Mouse (Mus musculus) gastrocnemius, postnatal 36 days (tissue): Measurements from ENCODE around the gene Cops3. TPM values are rescaled to one million over a fixed set of nuclear protein-coding genes. Genes with fewer than 3 reads are reported as not detected.

Experiments used
- DNase-seq, 2 experiments: peaks; one replicate each; pipeline ENCODE4 v3.0.0; 2022
- intact Hi-C: fragments of 180-260 bp; cut with DNase I; formaldehyde crosslinking; loops from one replicate; pipeline ENCODE4 v1.15.1; 2025
- total RNA-seq, 2 experiments: library from RNA; stranded (reverse); gene quantifications; 2 replicates each; pipeline ENCODE4 v1.2.3; 2021

The Cops3 gene
- total RNA-seq, 2 experiments from 2014 or later = 67.6 to 78.1 TPM

- DNase-seq = no peak
- intact Hi-C loops = no loop called here
Observed at GRCm38 (mm10) chr11:59780241-59780640, 59.4 kb downstream of the Cops3 start.

GRCm38 (mm10) chr11:59779406-59779805 lies 60.2 kb downstream of the Cops3 start:
- no peak for DNase-seq
- intact Hi-C loops = no loop called here

- intact Hi-C loops = no loop called here
- no peak for DNase-seq
Observed at GRCm38 (mm10) chr11:59778874-59779223, 60.8 kb downstream of the Cops3 start.

GRCm38 (mm10) chr11:59778181-59778873 lies 61.3 kb downstream of the Cops3 start:
- peak; percentile 61 to 72 for DNase-seq
- intact Hi-C loops = no loop called here

- intact Hi-C loops = no loop called here
- no peak for DNase-seq
Observed at GRCm38 (mm10) chr11:59777259-59777658, 62.4 kb downstream of the Cops3 start.

- intact Hi-C loops = no loop called here
- no peak for DNase-seq
Observed at GRCm38 (mm10) chr11:59775435-59776148, 64.0 kb downstream of the Cops3 start.

GRCm38 (mm10) chr11:59774522-59774921 lies 65.1 kb downstream of the Cops3 start:
- intact Hi-C loops = no loop called here
- no peak for DNase-seq

- intact Hi-C loops = no loop called here
- no peak for DNase-seq
Observed at GRCm38 (mm10) chr11:59772902-59773301, 66.7 kb downstream of the Cops3 start.

GRCm38 (mm10) chr11:59772291-59772690 lies 67.3 kb downstream of the Cops3 start:
- intact Hi-C loops = no loop called here
- DNase-seq = no peak

- intact Hi-C loops = no loop called here
- DNase-seq = no peak
Observed at GRCm38 (mm10) chr11:59770753-59771152, 68.9 kb downstream of the Cops3 start.

- intact Hi-C loops = no loop called here
- no peak for DNase-seq
Observed at GRCm38 (mm10) chr11:59769738-59770137, 69.9 kb downstream of the Cops3 start.

- intact Hi-C loops = no loop called here
- DNase-seq = no peak
Observed at GRCm38 (mm10) chr11:59769307-59769706, 70.3 kb downstream of the Cops3 start.

Other genes with a start within 250 kb of the Cops3 start
- gene Olfr223, start 246.5 kb downstream of the Cops3 start, total RNA-seq = not detected
- gene Mprip, start 178.5 kb downstream of the Cops3 start, total RNA-seq = 10 to 100 TPM; 65.7 to 76.2 TPM
- not detected for gene Pld6, start 52.2 kb downstream of the Cops3 start, total RNA-seq
- gene Flcn, start 29.8 kb downstream of the Cops3 start, total RNA-seq = 10 to 100 TPM; 41.9 to 43.6 TPM
- gene Nt5m, start 391 bp downstream of the Cops3 start, total RNA-seq = 10 to 100 TPM; 18.0 to 18.6 TPM
- gene Med9, start 108.4 kb upstream of the Cops3 start, total RNA-seq = 10 to 100 TPM; 15.3 to 17.9 TPM
- gene Rasd1, start 125.1 kb upstream of the Cops3 start, total RNA-seq = 1 to 10 TPM; 1.3 to 2.1 TPM
- gene Pemt, start 206.7 kb upstream of the Cops3 start, total RNA-seq = 1 to 10 TPM; 4.7 to 5.7 TPM